Comparison of ENCODE assay signal across 8 mouse cellular contexts in genomic region chr2:173171470-173171869, GRCm38 (mm10). TPM values are rescaled to one million over a fixed set of nuclear protein-coding genes. Genes with fewer than 3 reads are reported as not detected.
A peak's percentile ranks its signal among the peaks of the same experiment; 100 is the strongest.
DNase-seq lines count a peak whose midpoint lies in the region; ATAC-seq lines count a peak whose summit lies in the region.

No protein-coding gene starts in this region.

- peaks cover 39% of the 10 kb centered on the region for H3K27me3 ChIP-seq in forebrain, embryonic 10.5 days (ENCODE audit: poor library complexity, severe bottlenecking)
- no peaks in the 10 kb centered on the region for H3K27me3 ChIP-seq in hindbrain, embryonic 13.5 days

- peak; percentile 16 for ATAC-seq in hindbrain, embryonic 13.5 days (ENCODE audit: low FRiP score)

- intact Hi-C loops in left cerebral cortex, postnatal 36 days (cut with DNase I), result no loop called here

- peak overlapping the region; percentile 50 for H3K4me2 ChIP-seq in hindbrain, embryonic 13.5 days

- peaks cover 39% of the 10 kb centered on the region for H3K4me1 ChIP-seq in forebrain, embryonic 10.5 days
- peaks cover 70% of the 10 kb centered on the region for H3K4me1 ChIP-seq in hindbrain, embryonic 13.5 days (replicated peaks)

- H3K4me3 ChIP-seq in forebrain, embryonic 10.5 days, result peak overlapping the region; percentile 39
- peak overlapping the region; percentile 18 for H3K4me3 ChIP-seq in hindbrain, embryonic 13.5 days

- DNase-seq in ovary, adult 18-20 months (ENCODE audit: low spot score), result peak; percentile 60
- no peak for DNase-seq in ovary, postnatal 10 days (ENCODE audit: low spot score)
- DNase-seq in forebrain, embryonic 10.5 days (ENCODE audit: extremely low spot score, low spot score), result no peak
- DNase-seq in left cerebral cortex, postnatal 36 days (ENCODE audit: low spot score in 2 of 2), result peak; percentile 43 to 70
- peak; percentile 87 for DNase-seq in neural tube, embryonic 10.5 days (ENCODE audit: extremely low spot score, low spot score)
- DNase-seq in yolk sac, embryonic 10.5 days (ENCODE audit: low spot score), result peak; percentile 73
- DNase-seq in cerebellum, postnatal 14 days, result no peak

- peaks cover 7% of the 10 kb centered on the region; the same call in 1 of the 2 replicates for H3K9me3 ChIP-seq in forebrain, embryonic 10.5 days
- H3K9me3 ChIP-seq in hindbrain, embryonic 13.5 days, result no peaks in the 10 kb centered on the region

- 7% methylated on average over 30 of the region's 30 CpGs for WGBS in forebrain, embryonic 10.5 days
- WGBS in hindbrain, embryonic 13.5 days, result under 1% methylated on average over 30 of the region's 30 CpGs

- H3K36me3 ChIP-seq in forebrain, embryonic 10.5 days (replicated peaks), result no peaks in the 10 kb centered on the region
- no peaks in the 10 kb centered on the region for H3K36me3 ChIP-seq in hindbrain, embryonic 13.5 days

- H3K27ac ChIP-seq in forebrain, embryonic 10.5 days, result peak overlapping the region; percentile 89
- H3K27ac ChIP-seq in hindbrain, embryonic 13.5 days, result peak overlapping the region; percentile 93

- H3K9ac ChIP-seq in hindbrain, embryonic 13.5 days, result peak overlapping the region; percentile 51

RNA-seq across cellular contexts. Expression of gene Pck1, which starts 18.6 kb away (rescaled TPM):
- polyA plus RNA-seq in forebrain, embryonic 10.5 days (2016; fragmentation: Nextera tagmentation; extraction: Ambion mirVana), result not detected in 2 replicates
- polyA plus RNA-seq in hindbrain, embryonic 13.5 days (2015; fragmentation: Nextera tagmentation; extraction: Ambion mirVana), result not detected in 2 replicates
- total RNA-seq in left cerebral cortex, postnatal 36 days (2021), result not detected

RNA-seq across cellular contexts. Expression of gene Zbp1, which starts 47.3 kb away (rescaled TPM):
- not detected in 2 replicates for polyA plus RNA-seq in forebrain, embryonic 10.5 days (2016; fragmentation: Nextera tagmentation; extraction: Ambion mirVana)
- polyA plus RNA-seq in hindbrain, embryonic 13.5 days (2015; fragmentation: Nextera tagmentation; extraction: Ambion mirVana), result 0.16 and 0.29 TPM in 2 replicates
- not detected for total RNA-seq in left cerebral cortex, postnatal 36 days (2021)

RNA-seq across cellular contexts. Expression of gene Ctcfl, which starts 52.1 kb away (rescaled TPM):
- polyA plus RNA-seq in forebrain, embryonic 10.5 days (2016; fragmentation: Nextera tagmentation; extraction: Ambion mirVana), result 0.04 and 0.07 TPM in 2 replicates
- 0.05 and 0.08 TPM in 2 replicates for polyA plus RNA-seq in hindbrain, embryonic 13.5 days (2015; fragmentation: Nextera tagmentation; extraction: Ambion mirVana)
- total RNA-seq in left cerebral cortex, postnatal 36 days (2021), result under 1 TPM in 1 of 2 experiments, not detected in 1; 0.11 TPM

Comparison
In these comparisons a context has a peak if more than half of its experiments do, and no peak if none do; other contexts are left out.
1. DNase-seq: peak in ovary, adult 18-20 months (single experiment), left cerebral cortex, postnatal 36 days (2 of 2), neural tube, embryonic 10.5 days (single experiment) and yolk sac, embryonic 10.5 days (single experiment); none in ovary, postnatal 10 days (single experiment), forebrain, embryonic 10.5 days (single experiment) and cerebellum, postnatal 14 days (0 of 2).